Mouse (Mus musculus) intestine, embryonic 14.5 days (tissue): ENCODE results near the gene Tekt5. TPM values are rescaled to one million over a fixed set of nuclear protein-coding genes. Genes with fewer than 3 reads are reported as not detected.

Experiments
- ATAC-seq: fragments of 200-750 bp; cut with Nextera tagmentation; replicated peaks from 2 replicates; pipeline ENCODE4 v1.8.0; 2017; ENCODE audit warnings: low read depth, moderate number of reproducible peaks, moderate TSS enrichment, moderate library complexity; ENCODE audit not compliant: low FRiP score, low TSS enrichment
- DNase-seq: peaks from one replicate; pipeline ENCODE4 v3.0.0-alpha.2; 2018; ENCODE audit warnings: low spot score
- H3K27ac ChIP-seq: fragments of 300-500 bp; sonication (generic); 2 replicates; pipeline ENCODE4 v1.5.1; 2014; ENCODE audit warnings: low read depth, mild to moderate bottlenecking, control low read depth
- H3K27me3 ChIP-seq: fragments of 300-500 bp; sonication (generic); replicated peaks from 2 replicates; pipeline ENCODE4 v1.6.1; 2014; ENCODE audit warnings: low read length, control low read depth; ENCODE audit not compliant: control insufficient read depth, insufficient read depth
- H3K36me3 ChIP-seq: fragments of 300-500 bp; sonication (generic); 2 replicates; pipeline ENCODE4 v1.6.1; 2014; ENCODE audit warnings: low read length, control low read depth; ENCODE audit not compliant: control insufficient read depth, insufficient read depth
- H3K4me1 ChIP-seq: fragments of 300-500 bp; sonication (generic); replicated peaks from 2 replicates; pipeline ENCODE4 v1.6.1; 2014; ENCODE audit warnings: low read length, control low read depth, mixed read lengths; ENCODE audit not compliant: control insufficient read depth, insufficient read depth
- H3K4me2 ChIP-seq: fragments of 300-500 bp; sonication (generic); 2 replicates; pipeline ENCODE4 v1.6.1; 2014; ENCODE audit warnings: low read length
- H3K4me3 ChIP-seq: fragments of 300-500 bp; sonication (generic); 2 replicates; pipeline ENCODE4 v1.5.1; 2014; ENCODE audit warnings: low read depth, low read length, control low read depth, mixed read lengths
- H3K9ac ChIP-seq: fragments of 300-500 bp; sonication (generic); 2 replicates; pipeline ENCODE4 v1.6.1; 2014; ENCODE audit warnings: mild to moderate bottlenecking, low read length
- H3K9me3 ChIP-seq: fragments of 300-500 bp; sonication (generic); 2 replicates; pipeline ENCODE4 v1.6.1; 2016; ENCODE audit warnings: low read length, control low read depth; ENCODE audit not compliant: control insufficient read depth
- WGBS: fragments of 180-500 bp; shearing (Covaris S2); extraction: QIAGEN DNeasy Blood & Tissue Kit; methylation state at CpG from one replicate; pipeline ENCODE4 v1.1.7; 2014; 5-methylcytosine and 5-hydroxymethylcytosine counted together
- polyA plus RNA-seq: library from polyadenylated mRNA; unstranded; fragments of >200 nt; fragmentation: Nextera tagmentation; extraction: Ambion mirVana; gene quantifications from 2 replicates; pipeline ENCODE4 v1.2.1, GENCODE M21; 2014

The Tekt5 gene
- polyA plus RNA-seq, 1 experiment from 2014 or later = 0.28 TPM

DNA sequence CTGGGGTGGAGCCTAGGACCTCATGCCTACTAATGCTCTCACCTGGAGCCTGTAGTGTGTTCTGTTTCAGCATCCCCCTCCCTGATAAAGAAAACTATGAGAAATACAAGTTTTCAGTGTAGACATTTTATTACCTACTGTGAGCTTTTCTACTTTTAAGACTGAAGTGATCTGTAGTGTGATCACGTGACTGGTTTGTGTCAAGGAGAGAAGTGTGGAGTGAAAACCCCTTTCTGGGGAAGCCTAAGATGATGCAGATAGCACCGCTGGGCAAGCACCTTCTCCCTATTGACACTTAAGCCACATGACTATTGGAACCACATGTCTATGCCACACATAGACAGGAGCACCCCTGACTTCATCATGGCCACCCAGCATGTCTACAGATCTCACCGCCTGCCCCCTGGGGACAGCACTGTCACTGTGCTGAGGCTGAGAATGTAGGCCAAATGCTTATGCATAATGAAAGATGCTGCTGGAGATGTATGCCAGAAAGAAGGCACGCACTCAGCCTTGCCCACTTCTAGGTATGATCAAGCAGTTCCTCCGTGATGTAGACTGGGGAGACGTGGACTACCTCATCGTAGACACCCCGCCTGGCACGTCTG, 25.3 kb upstream of the Tekt5 start:
- H3K4me2 ChIP-seq = no peak overlapping the region
- H3K9ac ChIP-seq = no peak overlapping the region
- no peaks in the 10 kb centered on the region for H3K9me3 ChIP-seq
- no peak overlapping the region for H3K4me3 ChIP-seq
- no peak for ATAC-seq
- no peak overlapping the region for H3K27ac ChIP-seq
- H3K36me3 ChIP-seq = peaks cover 84% of the 10 kb centered on the region
- no peak for DNase-seq
- WGBS = 93% methylated on average over 9 of the region's 9 CpGs
- no peaks in the 10 kb centered on the region for H3K27me3 ChIP-seq
- no peaks in the 10 kb centered on the region for H3K4me1 ChIP-seq

DNA sequence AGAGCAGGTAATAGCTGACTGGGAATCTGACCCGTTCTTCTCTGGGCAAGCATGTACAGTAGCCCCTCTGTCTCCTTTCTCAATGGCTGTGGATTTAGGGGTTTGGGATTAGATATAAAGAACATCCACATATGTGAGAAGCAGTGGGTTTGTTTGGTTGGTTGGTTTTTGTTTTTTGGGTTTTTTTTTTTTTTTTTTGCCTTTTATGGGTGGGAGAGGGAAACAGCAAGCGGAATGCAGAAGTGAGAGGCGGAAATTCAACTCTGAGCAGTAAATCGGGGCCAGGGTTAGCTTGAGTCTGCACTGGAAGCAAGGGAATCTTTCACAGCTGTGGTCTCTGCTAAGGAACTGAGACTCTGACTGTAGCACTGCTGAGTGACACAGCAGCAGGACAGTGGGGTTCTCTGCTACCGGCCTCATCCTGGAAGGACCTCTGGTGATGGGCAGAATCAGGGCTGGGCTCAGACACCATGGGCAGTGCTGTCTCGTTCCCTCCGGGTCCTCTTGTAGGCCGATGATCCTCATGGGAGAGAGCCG, 22.5 kb upstream of the Tekt5 start:
- no peak overlapping the region for H3K9ac ChIP-seq
- no peak overlapping the region for H3K4me2 ChIP-seq
- no peaks in the 10 kb centered on the region for H3K9me3 ChIP-seq
- 97% methylated on average over 9 of the region's 9 CpGs for WGBS
- H3K27me3 ChIP-seq = no peaks in the 10 kb centered on the region
- H3K4me3 ChIP-seq = no peak overlapping the region
- ATAC-seq (no peak), DNase-seq (no peak)
- H3K4me1 ChIP-seq = 0 out of 2 replicates have a peak, but pooled peaks cover under 1% of the 10 kb centered on the region
- H3K27ac ChIP-seq = no peak overlapping the region
- H3K36me3 ChIP-seq = peaks cover 80% of the 10 kb centered on the region

GRCm38 (mm10) chr16:10416866-10417265, 21.6 kb upstream of the Tekt5 start:
- Histone ChIP-seq H3K36me3 (peaks cover 70% of the 10 kb centered on the region), H3K9ac (no peak overlapping the region), H3K4me2 (no peak overlapping the region), H3K9me3 (no peaks in the 10 kb centered on the region), H3K27me3 (no peaks in the 10 kb centered on the region), H3K4me3 (no peak overlapping the region), H3K4me1 (peaks cover 5% of the 10 kb centered on the region; the same call in 1 of the 2 replicates), H3K27ac (no peak overlapping the region)
- no peak for ATAC-seq
- DNase-seq = no peak
- WGBS = 88% methylated on average over 4 of the region's 4 CpGs

DNA sequence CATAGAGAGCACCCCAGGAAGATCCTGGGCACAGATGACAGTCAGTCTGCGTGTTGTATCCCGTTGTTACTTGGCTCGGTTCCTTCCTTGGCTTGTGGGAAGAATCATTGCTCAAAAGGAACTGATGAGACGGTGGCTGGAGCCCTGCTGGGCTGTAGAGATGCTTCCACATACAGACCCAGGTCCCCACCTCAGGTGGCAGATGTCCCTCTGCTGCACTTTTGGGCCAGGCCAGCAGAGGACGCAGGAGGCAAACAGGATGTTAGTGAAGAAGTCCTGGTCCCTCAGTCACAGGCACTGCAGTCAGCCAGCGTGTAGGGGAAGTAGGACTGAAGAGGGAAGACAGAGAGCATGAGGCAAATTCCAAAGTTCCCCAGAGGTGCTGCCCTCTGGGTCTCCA, 20.7 kb upstream of the Tekt5 start:
- DNase-seq = no peak
- Histone ChIP-seq H3K9me3 (no peaks in the 10 kb centered on the region), H3K4me1 (peaks cover 10% of the 10 kb centered on the region), H3K27me3 (no peaks in the 10 kb centered on the region), H3K27ac (no peak overlapping the region), H3K4me3 (no peak overlapping the region), H3K9ac (no peak overlapping the region), H3K4me2 (no peak overlapping the region), H3K36me3 (peaks cover 61% of the 10 kb centered on the region)
- no peak for ATAC-seq
- WGBS = 69% methylated on average over 6 of the region's 6 CpGs

- no peaks in the 10 kb centered on the region for H3K9me3 ChIP-seq
- H3K27me3 ChIP-seq = no peaks in the 10 kb centered on the region
- DNase-seq (peak; percentile 96), ATAC-seq (peak; percentile 97)
- peaks cover 10% of the 10 kb centered on the region for H3K4me1 ChIP-seq
- peaks cover 29% of the 10 kb centered on the region for H3K36me3 ChIP-seq
- H3K27ac ChIP-seq = peak within 1 kb of the TSS; percentile 92
- H3K4me2 ChIP-seq = peak within 1 kb of the TSS; percentile 80
- H3K4me3 ChIP-seq = peak within 1 kb of the TSS; percentile 79
- 3% methylated on average over 56 of the region's 56 CpGs for WGBS
- H3K9ac ChIP-seq = peak within 1 kb of the TSS; percentile 68
Measured at GRCm38 (mm10) chr16:10411764-10412746, 16.8 kb upstream of the Tekt5 start, which contains the start of gene Nubp1. Gene Nubp1, plus strand, starts transcription at chr16:10411948.

DNA sequence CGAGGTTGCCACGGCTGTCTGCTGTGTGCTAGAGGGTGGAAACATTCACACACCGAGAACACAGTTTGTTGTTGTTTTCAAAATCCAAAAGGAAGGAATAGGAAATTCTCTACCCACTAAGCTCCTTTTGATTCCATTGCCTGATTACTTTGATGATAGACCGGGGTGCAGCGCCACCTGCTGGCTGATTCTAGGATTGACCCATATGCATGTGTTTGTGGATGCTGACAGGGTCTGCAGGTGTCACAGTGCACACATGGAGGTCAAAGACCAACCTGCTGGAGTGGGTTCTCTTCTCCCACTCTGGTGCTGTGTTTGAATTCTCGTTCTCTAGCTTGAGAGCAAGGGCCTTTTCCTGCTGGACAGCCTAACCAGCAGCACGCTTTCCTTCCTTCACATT, 3.9 kb upstream of the Tekt5 start:
- WGBS = 37% methylated on average over 7 of the region's 7 CpGs
- Histone ChIP-seq H3K4me3 (no peak overlapping the region), H3K9ac (no peak overlapping the region), H3K4me1 (peaks cover 6% of the 10 kb centered on the region; the same call in 1 of the 2 replicates), H3K36me3 (no peaks in the 10 kb centered on the region), H3K27me3 (0 out of 2 replicates have a peak, but pooled peaks cover 4% of the 10 kb centered on the region), H3K27ac (no peak overlapping the region), H3K4me2 (no peak overlapping the region), H3K9me3 (no peaks in the 10 kb centered on the region)
- DNase-seq (peak; percentile 96), ATAC-seq (no peak)

DNA sequence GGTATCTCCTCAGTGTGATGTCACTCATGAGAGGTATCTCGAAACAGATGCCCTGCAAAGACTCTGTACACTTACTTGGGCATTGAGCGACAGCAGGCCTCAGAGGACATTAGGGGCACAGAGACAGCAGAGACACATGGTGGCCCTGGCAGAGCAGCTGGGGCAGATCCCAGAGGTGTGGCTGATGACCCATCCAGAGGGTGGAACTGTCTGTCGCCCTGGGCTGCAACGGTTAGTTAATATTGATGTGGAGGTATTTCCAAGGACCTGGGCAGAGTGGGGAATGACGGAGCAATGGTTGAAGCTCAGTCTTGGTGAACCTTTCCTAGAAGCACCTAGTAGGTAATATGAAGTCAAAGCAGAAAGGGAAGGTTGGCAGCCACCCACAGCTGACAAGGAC, 3.5 kb upstream of the Tekt5 start:
- Histone ChIP-seq H3K9ac (no peak overlapping the region), H3K4me3 (no peak overlapping the region), H3K27ac (no peak overlapping the region), H3K36me3 (no peaks in the 10 kb centered on the region), H3K4me2 (no peak overlapping the region), H3K27me3 (0 out of 2 replicates have a peak, but pooled peaks cover 4% of the 10 kb centered on the region), H3K9me3 (no peaks in the 10 kb centered on the region), H3K4me1 (peaks cover 6% of the 10 kb centered on the region; the same call in 1 of the 2 replicates)
- ATAC-seq (no peak), DNase-seq (no peak)
- 71% methylated on average over 5 of the region's 5 CpGs for WGBS

DNA sequence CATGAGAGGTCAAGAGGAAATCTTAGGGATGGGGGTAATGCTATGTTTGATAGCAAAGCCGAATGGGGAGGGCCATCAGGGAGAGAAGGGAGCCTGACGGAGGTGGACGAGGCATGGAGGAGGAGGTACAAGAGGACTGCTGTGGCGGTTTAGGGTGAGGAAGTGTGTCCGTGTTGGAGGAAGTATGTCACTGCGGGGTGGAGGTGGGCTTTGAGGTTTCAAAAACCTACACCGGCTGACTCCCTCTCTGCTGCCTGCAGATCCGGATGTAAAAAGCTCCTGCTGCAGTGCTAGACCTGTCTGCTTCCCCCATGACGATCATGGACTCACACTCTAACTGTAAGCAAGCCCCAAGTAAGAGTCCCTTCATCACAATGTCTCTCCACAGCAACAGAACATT, 2.7 kb downstream of the Tekt5 start:
- H3K4me2 ChIP-seq = no peak overlapping the region
- no peak for ATAC-seq

More for the DNA sequence above, 2.7 kb downstream of the Tekt5 start:
- WGBS = 85% methylated on average over 9 of the region's 9 CpGs
- H3K4me3 ChIP-seq = no peak overlapping the region
- 0 out of 2 replicates have a peak, but pooled peaks cover 4% of the 10 kb centered on the region for H3K27me3 ChIP-seq
- H3K4me1 ChIP-seq = peaks cover 6% of the 10 kb centered on the region; the same call in 1 of the 2 replicates
- no peaks in the 10 kb centered on the region for H3K9me3 ChIP-seq
- DNase-seq = no peak
- H3K27ac ChIP-seq = no peak overlapping the region
- H3K9ac ChIP-seq = no peak overlapping the region
- H3K36me3 ChIP-seq = no peaks in the 10 kb centered on the region
